Mouse (Mus musculus): Measurements from ENCODE around the gene Eif4a2. TPM values are rescaled to one million over a fixed set of nuclear protein-coding genes. Genes with fewer than 3 reads are reported as not detected.
A peak's percentile ranks its signal among the peaks of the same experiment; 100 is the strongest.

Eif4a2 gene
- polyA plus RNA-seq, 2 experiments = 55.9 to 159 TPM

GRCm38 (mm10) chr16:23130303-23130702, 23.1 kb downstream of the Eif4a2 start:
- ATAC-seq (ENCODE audit: insufficient read depth) (no peak), DNase-seq (ENCODE audit: low read depth in 3 of 3, low spot score in 3 of 3) (no peak)
- Histone ChIP-seq H3K4me3 (ENCODE audit: insufficient read depth in 1 of 2, low read depth in 2 of 2, low read length in 2 of 2) (no peak overlapping the region), H3K4me2 (ENCODE audit: low read depth) (no peak overlapping the region), H3K9ac (replicated peaks) (no peak overlapping the region), H3K4me1 (replicated peaks; ENCODE audit: control insufficient read depth in 2 of 2, insufficient read depth in 2 of 2, low read length in 1 of 2) (peaks cover 10 to 12% of the 10 kb centered on the region in 2 experiments; a peak in 3 of 4 replicates), H3K9me3 (ENCODE audit: control insufficient read depth, low read length) (no peaks in the 10 kb centered on the region), H3K36me3 (replicated peaks; ENCODE audit: control insufficient read depth, insufficient read depth, low read depth) (peaks cover 2% of the 10 kb centered on the region; the same call in 1 of the 2 replicates), H3K27ac (no peak overlapping the region), H3K27me3 (ENCODE audit: control insufficient read depth, insufficient read depth, low read length) (no peaks in the 10 kb centered on the region)
- WGBS (ENCODE audit: insufficient replicate concordance) = 74% methylated on average over 3 of the region's 3 CpGs
- no peak for TF ChIP-seq CTCF (IDR thresholded peaks at IDR 0.05; ENCODE audit: low read depth)
- no peak for TF ChIP-seq EP300 (IDR thresholded peaks at IDR 0.05; ENCODE audit: low read depth)

GRCm38 (mm10) chr16:23132336-23132735, 25.1 kb downstream of the Eif4a2 start:
- no peaks in the 10 kb centered on the region for H3K27me3 ChIP-seq (ENCODE audit: control insufficient read depth, insufficient read depth, low read length)
- no peak overlapping the region for H3K4me2 ChIP-seq (ENCODE audit: low read depth)
- H3K4me3 ChIP-seq (ENCODE audit: insufficient read depth in 1 of 2, low read depth in 2 of 2, low read length in 2 of 2) = no peak overlapping the region
- no peaks in the 10 kb centered on the region for H3K36me3 ChIP-seq (replicated peaks; ENCODE audit: control insufficient read depth, insufficient read depth, low read depth)
- ATAC-seq (ENCODE audit: insufficient read depth) (no peak), DNase-seq (ENCODE audit: low read depth in 3 of 3, low spot score in 3 of 3) (no peak)
- no peak overlapping the region for H3K27ac ChIP-seq
- H3K9ac ChIP-seq (replicated peaks) = no peak overlapping the region
- peaks cover 4 to 7% of the 10 kb centered on the region in 2 experiments; a peak in 3 of 4 replicates for H3K4me1 ChIP-seq (replicated peaks; ENCODE audit: control insufficient read depth in 2 of 2, insufficient read depth in 2 of 2, low read length in 1 of 2)
- TF ChIP-seq CTCF (IDR thresholded peaks at IDR 0.05; ENCODE audit: low read depth) = no peak
- TF ChIP-seq EP300 (IDR thresholded peaks at IDR 0.05; ENCODE audit: low read depth) = no peak
- no peaks in the 10 kb centered on the region for H3K9me3 ChIP-seq (ENCODE audit: control insufficient read depth, low read length)
- 77% methylated on average over 1 of the region's 1 CpGs for WGBS (ENCODE audit: insufficient replicate concordance)

GRCm38 (mm10) chr16:23135421-23136149, 28.3 kb downstream of the Eif4a2 start:
- H3K4me1 ChIP-seq (replicated peaks; ENCODE audit: control insufficient read depth in 2 of 2, insufficient read depth in 2 of 2, low read length in 1 of 2) = no peaks in the 10 kb centered on the region
- no peak overlapping the region for H3K9ac ChIP-seq (replicated peaks)
- no peak overlapping the region for H3K4me2 ChIP-seq (ENCODE audit: low read depth)
- H3K27me3 ChIP-seq (ENCODE audit: control insufficient read depth, insufficient read depth, low read length) = no peaks in the 10 kb centered on the region
- no peaks in the 10 kb centered on the region for H3K9me3 ChIP-seq (ENCODE audit: control insufficient read depth, low read length)
- 22% methylated on average over 11 of the region's 11 CpGs for WGBS (ENCODE audit: insufficient replicate concordance)
- TF ChIP-seq EP300 (IDR thresholded peaks at IDR 0.05; ENCODE audit: low read depth) (no peak), CTCF (IDR thresholded peaks at IDR 0.05; ENCODE audit: low read depth) (peak; percentile 65)
- ATAC-seq (ENCODE audit: insufficient read depth) (no peak), DNase-seq (ENCODE audit: low read depth in 3 of 3, low spot score in 3 of 3) (peak in 1 of 3 experiments; percentile 46)
- no peak overlapping the region for H3K4me3 ChIP-seq (ENCODE audit: insufficient read depth in 1 of 2, low read depth in 2 of 2, low read length in 2 of 2)
- H3K27ac ChIP-seq = no peak overlapping the region
- H3K36me3 ChIP-seq (replicated peaks; ENCODE audit: control insufficient read depth, insufficient read depth, low read depth) = no peaks in the 10 kb centered on the region

- Histone ChIP-seq H3K9me3 (ENCODE audit: control insufficient read depth, low read length) (no peaks in the 10 kb centered on the region), H3K27ac (no peak overlapping the region), H3K4me1 (replicated peaks; ENCODE audit: control insufficient read depth in 2 of 2, insufficient read depth in 2 of 2, low read length in 1 of 2) (no peaks in the 10 kb centered on the region), H3K9ac (replicated peaks) (no peak overlapping the region), H3K4me3 (ENCODE audit: insufficient read depth in 1 of 2, low read depth in 2 of 2, low read length in 2 of 2) (no peak overlapping the region), H3K4me2 (ENCODE audit: low read depth) (no peak overlapping the region), H3K36me3 (replicated peaks; ENCODE audit: control insufficient read depth, insufficient read depth, low read depth) (no peaks in the 10 kb centered on the region), H3K27me3 (ENCODE audit: control insufficient read depth, insufficient read depth, low read length) (no peaks in the 10 kb centered on the region)
- DNase-seq (ENCODE audit: low read depth in 3 of 3, low spot score in 3 of 3) (no peak), ATAC-seq (ENCODE audit: insufficient read depth) (no peak)
- 42% methylated on average over 4 of the region's 4 CpGs for WGBS (ENCODE audit: insufficient replicate concordance)
- TF ChIP-seq EP300 (IDR thresholded peaks at IDR 0.05; ENCODE audit: low read depth) = no peak
- TF ChIP-seq CTCF (IDR thresholded peaks at IDR 0.05; ENCODE audit: low read depth) = no peak
Measured at GRCm38 (mm10) chr16:23136406-23136970, 29.2 kb downstream of the Eif4a2 start.

GRCm38 (mm10) chr16:23140911-23141310, 33.7 kb downstream of the Eif4a2 start:
- no peaks in the 10 kb centered on the region for H3K36me3 ChIP-seq (replicated peaks; ENCODE audit: control insufficient read depth, insufficient read depth, low read depth)
- H3K4me3 ChIP-seq (ENCODE audit: insufficient read depth in 1 of 2, low read depth in 2 of 2, low read length in 2 of 2) = no peak overlapping the region
- H3K4me1 ChIP-seq (replicated peaks; ENCODE audit: control insufficient read depth in 2 of 2, insufficient read depth in 2 of 2, low read length in 1 of 2) = peaks cover 0 to 2% of the 10 kb centered on the region in 2 experiments; a peak in 2 of 4 replicates
- H3K9ac ChIP-seq (replicated peaks) = no peak overlapping the region
- no peak overlapping the region for H3K27ac ChIP-seq
- no peaks in the 10 kb centered on the region for H3K27me3 ChIP-seq (ENCODE audit: control insufficient read depth, insufficient read depth, low read length)
- H3K9me3 ChIP-seq (ENCODE audit: control insufficient read depth, low read length) = no peaks in the 10 kb centered on the region
- no peak overlapping the region for H3K4me2 ChIP-seq (ENCODE audit: low read depth)
- DNase-seq (ENCODE audit: low read depth in 3 of 3, low spot score in 3 of 3) (no peak), ATAC-seq (ENCODE audit: insufficient read depth) (no peak)
- TF ChIP-seq EP300 (IDR thresholded peaks at IDR 0.05; ENCODE audit: low read depth) = no peak
- WGBS (ENCODE audit: insufficient replicate concordance) = 71% methylated on average over 3 of the region's 3 CpGs
